Comparison of ENCODE assay signal across 14 mouse cellular contexts in the genomic region with DNA sequence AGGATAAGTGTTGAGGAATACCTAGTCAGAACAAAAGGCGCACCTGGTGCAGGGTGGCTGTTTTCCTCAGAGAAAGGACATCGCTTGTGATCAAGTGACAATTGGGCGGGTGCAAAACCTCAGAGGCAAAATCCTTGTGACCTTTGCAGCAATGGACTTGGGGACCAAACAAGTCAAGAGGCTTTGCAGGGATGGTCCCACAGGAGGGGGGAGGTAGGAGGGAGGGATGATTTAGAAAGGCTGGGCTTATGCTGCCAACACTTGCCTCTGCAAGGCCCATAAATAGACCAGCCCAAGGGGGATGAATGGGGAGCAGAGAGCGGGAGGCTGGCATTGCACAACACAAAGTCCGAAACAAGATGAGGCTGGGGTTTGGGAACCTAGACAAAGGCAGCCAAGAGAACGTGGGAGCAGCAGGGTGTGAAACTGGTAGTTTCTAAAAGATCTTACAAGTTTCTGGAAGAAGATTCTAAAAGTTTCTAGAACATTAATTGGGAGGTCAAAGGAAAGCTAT. TPM values are rescaled to one million over a fixed set of nuclear protein-coding genes. Genes with fewer than 3 reads are reported as not detected.
DNase-seq lines count a peak whose midpoint lies in the region; ATAC-seq and TF ChIP-seq lines count a peak whose summit lies in the region.
"Had no signal": no experiment of that assay in that cellular context is flagged by ENCODE, and none has a peak within 500 bp of the region (broad histone marks: within the 10 kb centered on the region; RNA-seq: fewer than 3 reads in every experiment).

No protein-coding gene starts in this region.

- H3K4me2 ChIP-seq in hindbrain, embryonic 15.5 days: no peak overlapping the region
- H3K4me2 ChIP-seq in hindbrain, embryonic 11.5 days (replicated peaks; ENCODE audit: low read depth, low read length): no peak overlapping the region
- no peak overlapping the region for H3K4me2 ChIP-seq in stomach, embryonic 15.5 days
- H3K4me2 ChIP-seq: kidney, embryonic 15.5 days had no signal

- no peaks in the 10 kb centered on the region for H3K9me3 ChIP-seq in hindbrain, embryonic 15.5 days
- no peaks in the 10 kb centered on the region for H3K9me3 ChIP-seq in hindbrain, embryonic 11.5 days (ENCODE audit: control insufficient read depth, low read length)
- H3K9me3 ChIP-seq in stomach, embryonic 15.5 days: no peaks in the 10 kb centered on the region
- H3K9me3 ChIP-seq: G1E; kidney, embryonic 15.5 days had no signal

- peak; percentile 26 for DNase-seq in adrenal gland, adult 2 months
- no peak for DNase-seq in adrenal gland, adult 18-20 months (ENCODE audit: low spot score in 2 of 2)
- DNase-seq in hindbrain, embryonic 11.5 days (ENCODE audit: low spot score): no peak
- DNase-seq in spleen, adult 2 months (ENCODE audit: low read depth in 1 of 2, low spot score in 2 of 2): no peak
- no peak for DNase-seq in spleen, adult 18-20 months
- no peak for DNase-seq in kidney, postnatal 4 days
- DNase-seq: cerebellum, postnatal 14 days had no signal

- H3K4me3 ChIP-seq in hindbrain, embryonic 15.5 days: no peak overlapping the region
- no peak overlapping the region for H3K4me3 ChIP-seq in hindbrain, embryonic 11.5 days (ENCODE audit: low read depth, low read length)
- H3K4me3 ChIP-seq in spleen, adult 2 months (ENCODE audit: extremely low read depth, insufficient read depth, insufficient read length): no peak overlapping the region
- no peak overlapping the region for H3K4me3 ChIP-seq in stomach, embryonic 15.5 days (replicated peaks)
- H3K4me3 ChIP-seq: kidney, embryonic 15.5 days had no signal

- H3K9ac ChIP-seq in hindbrain, embryonic 15.5 days: no peak overlapping the region
- H3K9ac ChIP-seq in hindbrain, embryonic 11.5 days (ENCODE audit: low read depth, low read length): no peak overlapping the region
- no peak overlapping the region for H3K9ac ChIP-seq in stomach, embryonic 15.5 days
- H3K9ac ChIP-seq: kidney, embryonic 15.5 days had no signal

- peaks cover 25% of the 10 kb centered on the region for H3K4me1 ChIP-seq in hindbrain, embryonic 15.5 days (replicated peaks)
- H3K4me1 ChIP-seq in hindbrain, embryonic 11.5 days (replicated peaks; ENCODE audit: control insufficient read depth, insufficient read depth, low read length): peaks cover 10% of the 10 kb centered on the region; the same call in 1 of the 2 replicates
- H3K4me1 ChIP-seq in spleen, adult 2 months (ENCODE audit: control insufficient read depth, insufficient read depth, insufficient read length): peaks cover 10% of the 10 kb centered on the region; the same call in 1 of the 2 replicates
- peaks cover 19% of the 10 kb centered on the region for H3K4me1 ChIP-seq in stomach, embryonic 15.5 days

- H3K36me3 ChIP-seq in hindbrain, embryonic 15.5 days: no peaks in the 10 kb centered on the region
- H3K36me3 ChIP-seq in hindbrain, embryonic 11.5 days (ENCODE audit: control insufficient read depth, insufficient read depth, low read length): no peaks in the 10 kb centered on the region
- H3K36me3 ChIP-seq in spleen, adult 2 months (ENCODE audit: control insufficient read depth, insufficient read depth, low read length): no peaks in the 10 kb centered on the region
- no peaks in the 10 kb centered on the region for H3K36me3 ChIP-seq in stomach, embryonic 15.5 days
- H3K36me3 ChIP-seq: kidney, embryonic 15.5 days had no signal

- peak overlapping the region; percentile 12; the same call in 1 of the 2 replicates for H3K27ac ChIP-seq in hindbrain, embryonic 15.5 days (replicated peaks)
- no peak overlapping the region for H3K27ac ChIP-seq in hindbrain, embryonic 11.5 days (ENCODE audit: low read depth, low read length)
- H3K27ac ChIP-seq in spleen, adult 2 months (ENCODE audit: insufficient read depth, low read length): peak overlapping the region; percentile 63
- H3K27ac ChIP-seq in stomach, embryonic 15.5 days: peak overlapping the region; percentile 67; the same call in 1 of the 2 replicates
- H3K27ac ChIP-seq: kidney, embryonic 15.5 days had no signal

- H3K27me3 ChIP-seq in hindbrain, embryonic 15.5 days: no peaks in the 10 kb centered on the region
- H3K27me3 ChIP-seq in hindbrain, embryonic 11.5 days (ENCODE audit: control insufficient read depth, insufficient read depth, low read length): no peaks in the 10 kb centered on the region
- H3K27me3 ChIP-seq in spleen, adult 2 months (ENCODE audit: control insufficient read depth, insufficient read depth, low read length): no peaks in the 10 kb centered on the region
- no peaks in the 10 kb centered on the region for H3K27me3 ChIP-seq in stomach, embryonic 15.5 days (replicated peaks)
- H3K27me3 ChIP-seq: kidney, embryonic 15.5 days had no signal

- 62% methylated on average over 6 of the region's 6 CpGs for WGBS in hindbrain, embryonic 15.5 days
- WGBS in hindbrain, embryonic 11.5 days: 72% methylated on average over 6 of the region's 6 CpGs
- 53% methylated on average over 6 of the region's 6 CpGs for WGBS in spleen, adult 2 months
- 70% methylated on average over 6 of the region's 6 CpGs for WGBS in stomach, embryonic 15.5 days

- TF ChIP-seq POLR2A in spleen, adult 2 months (IDR thresholded peaks at IDR 0.05; ENCODE audit: low read depth, low read length): no peak

- no peak for ATAC-seq in hindbrain, embryonic 15.5 days (ENCODE audit: low FRiP score, low read depth)
- ATAC-seq in hindbrain, embryonic 11.5 days (ENCODE audit: low FRiP score): no peak
- ATAC-seq in stomach, embryonic 15.5 days (ENCODE audit: insufficient read depth, low FRiP score, low read depth): no peak

- no peak for TF ChIP-seq CTCF in spleen, adult 2 months (IDR thresholded peaks at IDR 0.05; ENCODE audit: extremely low read depth, insufficient read depth, insufficient read length, insufficient replicate concordance)

RNA-seq across cellular contexts. Expression of gene Rfx2, which starts 11.7 kb away (rescaled TPM):
- total RNA-seq in adrenal gland, adult 2 months (2021): 1 to 10 TPM; 5.7 to 7.8 TPM
- polyA plus RNA-seq in adrenal gland, adult 2 months (2012; rRNA removed): 12.3 and 13.4 TPM in 2 replicates
- 1 to 10 TPM; 3.8 to 5.6 TPM for total RNA-seq in adrenal gland, adult 18-20 months (2021)
- polyA plus RNA-seq in hindbrain, embryonic 15.5 days (2015; fragmentation: Nextera tagmentation; extraction: Ambion mirVana): 4.8 and 6.7 TPM in 2 replicates
- polyA plus RNA-seq in hindbrain, embryonic 11.5 days (2014; fragmentation: Nextera tagmentation; extraction: Ambion mirVana): 6.4 and 6.7 TPM in 2 replicates
- 13.6 and 16.5 TPM in 2 replicates for polyA plus RNA-seq in spleen, adult 2 months (2012; rRNA removed)
- 6.1 and 6.6 TPM in 2 replicates for polyA plus RNA-seq in stomach, embryonic 15.5 days (2015; fragmentation: Nextera tagmentation; extraction: Ambion mirVana)

RNA-seq across cellular contexts. Expression of gene Prr22, which starts 49.0 kb away (rescaled TPM):
- total RNA-seq in adrenal gland, adult 2 months (2021): under 1 TPM; 0.43 to 0.73 TPM
- 4.7 and 5.6 TPM in 2 replicates for polyA plus RNA-seq in adrenal gland, adult 2 months (2012; rRNA removed)
- total RNA-seq in adrenal gland, adult 18-20 months (2021): under 1 TPM; 0.48 to 0.93 TPM
- 0.54 and 1.0 TPM in 2 replicates for polyA plus RNA-seq in hindbrain, embryonic 15.5 days (2015; fragmentation: Nextera tagmentation; extraction: Ambion mirVana)
- 0.49 and 0.71 TPM in 2 replicates for polyA plus RNA-seq in hindbrain, embryonic 11.5 days (2014; fragmentation: Nextera tagmentation; extraction: Ambion mirVana)
- 3.3 and 4.7 TPM in 2 replicates for polyA plus RNA-seq in spleen, adult 2 months (2012; rRNA removed)
- 1.3 and 1.4 TPM in 2 replicates for polyA plus RNA-seq in stomach, embryonic 15.5 days (2015; fragmentation: Nextera tagmentation; extraction: Ambion mirVana)

RNA-seq across cellular contexts. Expression of gene Dus3l, which starts 54.5 kb away (rescaled TPM):
- 10 to 100 TPM; 30.0 to 36.2 TPM for total RNA-seq in adrenal gland, adult 2 months (2021)
- 104 and 121 TPM in 2 replicates for polyA plus RNA-seq in adrenal gland, adult 2 months (2012; rRNA removed)
- 10 to 100 TPM; 28.3 to 31.3 TPM for total RNA-seq in adrenal gland, adult 18-20 months (2021)
- polyA plus RNA-seq in hindbrain, embryonic 15.5 days (2015; fragmentation: Nextera tagmentation; extraction: Ambion mirVana): 89.7 and 96.9 TPM in 2 replicates
- 30.3 and 35.4 TPM in 2 replicates for polyA plus RNA-seq in hindbrain, embryonic 11.5 days (2014; fragmentation: Nextera tagmentation; extraction: Ambion mirVana)
- 98.4 and 128 TPM in 2 replicates for polyA plus RNA-seq in spleen, adult 2 months (2012; rRNA removed)
- 40.1 and 48.2 TPM in 2 replicates for polyA plus RNA-seq in stomach, embryonic 15.5 days (2015; fragmentation: Nextera tagmentation; extraction: Ambion mirVana)

RNA-seq across cellular contexts. Expression of gene Acsbg2, which starts 55.2 kb away (rescaled TPM):
- under 1 TPM; 0.20 to 0.59 TPM for total RNA-seq in adrenal gland, adult 2 months (2021)
- polyA plus RNA-seq in adrenal gland, adult 2 months (2012; rRNA removed): 0.09 and 0.11 TPM in 2 replicates
- under 1 TPM in 1 of 2 experiments, not detected in 1; 0.27 TPM for total RNA-seq in adrenal gland, adult 18-20 months (2021)
- polyA plus RNA-seq in hindbrain, embryonic 15.5 days (2015; fragmentation: Nextera tagmentation; extraction: Ambion mirVana): not detected in 2 replicates
- not detected in 2 replicates for polyA plus RNA-seq in hindbrain, embryonic 11.5 days (2014; fragmentation: Nextera tagmentation; extraction: Ambion mirVana)
- not detected in 2 replicates for polyA plus RNA-seq in spleen, adult 2 months (2012; rRNA removed)
- polyA plus RNA-seq in stomach, embryonic 15.5 days (2015; fragmentation: Nextera tagmentation; extraction: Ambion mirVana): not detected in 2 replicates
- total RNA-seq: heart, postnatal 10 days; left cerebral cortex, adult 8-10 months had no signal
- polyA plus RNA-seq: G1E; kidney, embryonic 15.5 days; lung, postnatal 0 days had no signal

RNA-seq across cellular contexts. Expression of gene 1700061G19Rik, which starts 56.2 kb away (rescaled TPM):
- 1 to 10 TPM; 2.7 to 5.1 TPM for total RNA-seq in adrenal gland, adult 2 months (2021)
- 0.07 and 0.13 TPM in 2 replicates for polyA plus RNA-seq in adrenal gland, adult 2 months (2012; rRNA removed)
- 1 to 10 TPM in 1 of 2 experiments, under 1 TPM in 1; 0.83 to 2.9 TPM for total RNA-seq in adrenal gland, adult 18-20 months (2021)
- polyA plus RNA-seq in hindbrain, embryonic 15.5 days (2015; fragmentation: Nextera tagmentation; extraction: Ambion mirVana): 0.43 and 0.61 TPM in 2 replicates
- 0.25 and 0.26 TPM in 2 replicates for polyA plus RNA-seq in hindbrain, embryonic 11.5 days (2014; fragmentation: Nextera tagmentation; extraction: Ambion mirVana)
- 0.09 and 0.21 TPM in 2 replicates for polyA plus RNA-seq in spleen, adult 2 months (2012; rRNA removed)
- 0.31 and 0.63 TPM in 2 replicates for polyA plus RNA-seq in stomach, embryonic 15.5 days (2015; fragmentation: Nextera tagmentation; extraction: Ambion mirVana)
- polyA plus RNA-seq: G1E had no signal
